Mouse (Mus musculus) liver, embryonic 14.5 days (tissue): ENCODE results near the gene Ccdc17. TPM values are rescaled to one million over a fixed set of nuclear protein-coding genes. Genes with fewer than 3 reads are reported as not detected.

Experiments used
- ATAC-seq: fragments of 200-750 bp; cut with Nextera tagmentation; 2 replicates; pipeline ENCODE4 v1.8.0; 2017; ENCODE audit warnings: moderate number of reproducible peaks, mild to moderate bottlenecking, moderate library complexity; ENCODE audit not compliant: insufficient read depth
- DNase-seq, 3 experiments: peaks; one replicate each; pipeline ENCODE4 v3.0.0-alpha.2; 2012 to 2013; ENCODE audit warnings: low read depth in 3 of 3, low spot score in 3 of 3
- H3K27ac ChIP-seq: fragments of 300-500 bp; sonication (generic); 2 replicates; pipeline ENCODE4 v1.5.1; 2014; ENCODE audit warnings: moderate library complexity, mild to moderate bottlenecking, control low read depth, inconsistent platforms
- H3K27me3 ChIP-seq: fragments of 300-500 bp; sonication (generic); 2 replicates; pipeline ENCODE4 v1.6.1; 2014; ENCODE audit warnings: mild to moderate bottlenecking, low read length, moderate library complexity; ENCODE audit not compliant: control insufficient read depth, insufficient read depth
- H3K36me3 ChIP-seq: fragments of 300-500 bp; sonication (generic); replicated peaks from 2 replicates; pipeline ENCODE4 v1.6.1; 2014; ENCODE audit warnings: low read depth; ENCODE audit not compliant: control insufficient read depth, insufficient read depth
- H3K4me1 ChIP-seq, 2 experiments: fragments of 200-500 bp in 1 of 2; fragments of 300-500 bp in 1 of 2; sonication (generic) in 1 of 2; replicated peaks; 2 replicates each; pipeline ENCODE4 v1.6.1; 2012 to 2014; ENCODE audit warnings: antibody characterized with exemption in 1 of 2, inconsistent platforms in 1 of 2, low read length in 1 of 2; ENCODE audit not compliant: control insufficient read depth in 2 of 2, insufficient read depth in 2 of 2
- H3K4me2 ChIP-seq: fragments of 300-500 bp; sonication (generic); 2 replicates; pipeline ENCODE4 v1.6.1; 2014; ENCODE audit warnings: low read depth, mild to moderate bottlenecking, control low read depth, moderate library complexity
- H3K4me3 ChIP-seq, 2 experiments: fragments of 200-500 bp in 1 of 2; fragments of 300-500 bp in 1 of 2; sonication (generic) in 1 of 2; 2 replicates each; pipeline ENCODE4 v1.5.1; 2012 to 2014; ENCODE audit warnings: low read depth in 2 of 2, low read length in 2 of 2, mild to moderate bottlenecking in 2 of 2, control low read depth in 1 of 2, inconsistent platforms in 1 of 2, moderate library complexity in 1 of 2; ENCODE audit not compliant: insufficient read depth in 1 of 2
- H3K9ac ChIP-seq: fragments of 300-500 bp; sonication (generic); replicated peaks from 2 replicates; pipeline ENCODE4 v1.6.1; 2014; ENCODE audit warnings: mild to moderate bottlenecking, control low read depth, moderate library complexity
- H3K9me3 ChIP-seq: fragments of 300-500 bp; sonication (generic); 2 replicates; pipeline ENCODE4 v1.6.1; 2016; ENCODE audit warnings: low read length, mixed read lengths; ENCODE audit not compliant: control insufficient read depth
- CTCF ChIP-seq: IDR thresholded peaks from 2 replicates; pipeline ENCODE4 v1.5.1; 2016; ENCODE audit warnings: antibody characterized with exemption, low read depth, control low read depth
- EP300 ChIP-seq: IDR thresholded peaks from 2 replicates; pipeline ENCODE4 v1.6.1; 2016; ENCODE audit warnings: antibody characterized with exemption, low read depth
- WGBS: fragments of 180-500 bp; shearing (Covaris S2); extraction: QIAGEN DNeasy Blood & Tissue Kit; methylation state at CpG from one replicate; pipeline ENCODE4 v1.1.7; 2014; ENCODE audit not compliant: insufficient replicate concordance; 5-methylcytosine and 5-hydroxymethylcytosine counted together
- polyA plus RNA-seq, 2 experiments: library from polyadenylated mRNA; depleted of rRNA in 1 of 2; stranded (reverse) in 1 of 2; unstranded in 1 of 2; fragments of >200 nt; fragmentation: Nextera tagmentation in 1 of 2; extraction: Ambion mirVana in 1 of 2; gene quantifications; 2 replicates each; pipeline versions ENCODE4 v1.2.1 to v1.2.3; 2012 to 2014

Ccdc17 gene
- polyA plus RNA-seq, 2 experiments = 1.9 TPM

- no peaks in the 10 kb centered on the region for H3K9me3 ChIP-seq
- peak overlapping the region; percentile 75 for H3K27ac ChIP-seq
- peak overlapping the region; percentile 90 for H3K4me2 ChIP-seq
- H3K4me1 ChIP-seq = peaks cover 12 to 18% of the 10 kb centered on the region in 2 experiments
- DNase-seq (peak; percentile 79 to 85 (median 80)), ATAC-seq (peak; percentile 84)
- H3K4me3 ChIP-seq = peak overlapping the region; percentile 78 to 94
- TF ChIP-seq CTCF (no peak), EP300 (no peak)
- H3K36me3 ChIP-seq = peaks cover 11% of the 10 kb centered on the region
- 0% methylated on average over 13 of the region's 13 CpGs for WGBS
- H3K9ac ChIP-seq = peak overlapping the region; percentile 76
- no peaks in the 10 kb centered on the region for H3K27me3 ChIP-seq
These were observed 30.9 kb downstream of the Ccdc17 start for GRCm38 (mm10) chr4:116627359-116627716.

DNA sequence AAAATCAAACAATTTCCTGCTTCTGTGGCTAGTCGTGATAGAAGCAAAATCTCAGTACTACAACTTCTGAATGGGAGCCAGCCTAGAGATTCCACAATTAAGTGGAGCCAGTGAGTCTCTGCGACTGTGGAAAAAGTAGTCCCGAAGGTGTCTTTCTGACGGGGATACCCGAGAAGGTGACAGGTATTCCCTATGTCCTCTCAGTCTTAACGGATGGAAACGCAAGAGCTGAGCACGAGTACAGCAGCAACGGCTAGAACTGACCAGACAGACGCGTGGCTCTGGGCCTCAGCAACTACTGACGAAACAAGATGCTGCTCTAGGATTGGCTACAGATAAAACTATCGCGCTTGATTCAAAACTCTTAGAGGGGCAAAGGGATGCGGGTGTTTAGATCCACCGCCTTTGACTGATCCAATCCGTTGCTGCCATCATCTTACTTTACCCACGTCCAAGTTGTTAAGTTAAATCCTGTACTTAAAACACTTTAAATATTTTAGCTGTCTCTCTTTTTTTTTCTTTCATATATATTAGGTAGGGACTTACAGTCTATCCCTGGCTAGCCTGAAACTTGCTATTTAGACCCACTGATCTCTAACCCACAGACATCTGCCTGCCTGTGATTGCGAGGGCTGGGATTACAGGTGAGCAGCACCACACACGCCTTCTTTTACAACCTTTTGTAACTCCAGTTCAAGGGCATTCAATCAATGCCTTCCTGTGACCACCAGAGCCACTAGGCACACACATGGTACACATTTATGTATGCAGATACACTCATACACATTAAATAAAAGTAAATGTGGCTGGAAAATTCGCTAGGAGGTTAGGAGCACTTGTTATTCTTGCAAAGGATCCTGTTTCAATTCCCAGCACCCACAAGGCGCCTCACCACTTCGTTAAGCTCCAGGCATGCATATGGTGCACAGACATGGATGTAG is 31.5 kb downstream of the Ccdc17 start, which contains the start of gene Nasp:
Gene Nasp, minus strand, starts transcription at position 220 of the 941 bp plus-strand sequence.
- no peaks in the 10 kb centered on the region for H3K9me3 ChIP-seq
- peak within 1 kb of the TSS; percentile 90 for H3K4me2 ChIP-seq
- 7% methylated on average over 23 of the region's 23 CpGs for whole genome bisulfite sequencing
- no peaks in the 10 kb centered on the region for H3K27me3 ChIP-seq
- DNase-seq (peak; percentile 72 to 78 (median 72)), ATAC-seq (peak; percentile 78)
- no peak for TF ChIP-seq EP300
- TF ChIP-seq CTCF = no peak
- H3K9ac ChIP-seq = peak within 1 kb of the TSS; percentile 76
- peak within 1 kb of the TSS; percentile 78 to 94 for H3K4me3 ChIP-seq
- H3K36me3 ChIP-seq = peaks cover 11% of the 10 kb centered on the region
- peaks cover 12 to 18% of the 10 kb centered on the region in 2 experiments for H3K4me1 ChIP-seq
- H3K27ac ChIP-seq = peak within 1 kb of the TSS; percentile 75

- Histone ChIP-seq H3K9me3 (no peaks in the 10 kb centered on the region), H3K4me1 (no peaks in the 10 kb centered on the region), H3K9ac (no peak overlapping the region), H3K27me3 (no peaks in the 10 kb centered on the region), H3K4me3 (no peak overlapping the region), H3K4me2 (no peak overlapping the region), H3K36me3 (peaks cover 36% of the 10 kb centered on the region), H3K27ac (no peak overlapping the region)
- WGBS = 85% methylated on average over 1 of the region's 1 CpGs
- DNase-seq (no peak), ATAC-seq (no peak)
- TF ChIP-seq EP300 (no peak), CTCF (no peak)
These were observed 38.7 kb downstream of the Ccdc17 start for GRCm38 (mm10) chr4:116635197-116635596.

DNA sequence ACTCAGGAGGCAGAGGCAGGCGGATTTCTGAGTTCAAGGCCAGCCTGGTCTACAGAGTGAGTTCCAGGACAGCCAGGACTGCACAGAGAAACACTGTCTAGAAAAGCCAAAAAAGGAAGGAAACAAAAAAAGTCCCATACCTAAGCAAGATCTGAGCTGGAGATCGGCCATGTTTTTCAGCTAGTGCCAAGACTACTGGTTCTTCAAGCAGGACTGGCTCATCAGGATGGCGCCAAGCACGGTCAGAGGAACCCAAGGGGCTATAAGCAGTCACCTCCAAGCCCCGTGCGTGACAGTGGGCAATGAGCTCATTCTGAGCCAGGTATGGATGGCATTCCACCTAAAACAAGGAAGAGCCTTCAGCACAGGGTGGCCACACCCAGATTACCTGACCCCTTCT is 42.4 kb downstream of the Ccdc17 start:
- no peak overlapping the region for H3K4me3 ChIP-seq
- no peaks in the 10 kb centered on the region for H3K9me3 ChIP-seq
- no peaks in the 10 kb centered on the region for H3K27me3 ChIP-seq
- no peak overlapping the region for H3K27ac ChIP-seq
- peaks cover 58% of the 10 kb centered on the region for H3K36me3 ChIP-seq
- no peaks in the 10 kb centered on the region for H3K4me1 ChIP-seq
- WGBS = 89% methylated on average over 6 of the region's 6 CpGs
- H3K4me2 ChIP-seq = no peak overlapping the region
- H3K9ac ChIP-seq = no peak overlapping the region
- DNase-seq (no peak), ATAC-seq (no peak)
- no peak for TF ChIP-seq CTCF
- no peak for TF ChIP-seq EP300

GRCm38 (mm10) chr4:116642071-116642470 is 45.6 kb downstream of the Ccdc17 start:
- Histone ChIP-seq H3K9me3 (no peaks in the 10 kb centered on the region), H3K9ac (no peak overlapping the region), H3K27me3 (no peaks in the 10 kb centered on the region), H3K4me3 (no peak overlapping the region), H3K27ac (no peak overlapping the region), H3K4me2 (no peak overlapping the region), H3K36me3 (peaks cover 48% of the 10 kb centered on the region), H3K4me1 (no peaks in the 10 kb centered on the region)
- DNase-seq (no peak), ATAC-seq (no peak)
- WGBS = 75% methylated on average over 1 of the region's 1 CpGs
- no peak for TF ChIP-seq EP300
- peak; percentile 42 for TF ChIP-seq CTCF
